Mouse (Mus musculus): Measurements from ENCODE around the gene Tex12.

Gene Tex12

GRCm38 (mm10) chr9:50555094-50555446, 6.1 kb downstream of the Tex12 start, which contains the start of gene Bco2:
Gene Bco2, minus strand, starts transcription at chr9:50555181.
- no peak for DNase-seq (ENCODE audit: low spot score)

- DNase-seq (ENCODE audit: low spot score) = peak; percentile 59
These were observed 6.7 kb downstream of the Tex12 start, which contains the start of gene Il18 for GRCm38 (mm10) chr9:50554241-50555093. Gene Il18, plus strand, starts transcription at chr9:50554827.

- DNase-seq (ENCODE audit: low spot score) = no peak
These were observed 7.6 kb downstream of the Tex12 start for GRCm38 (mm10) chr9:50553547-50553946.

DNA sequence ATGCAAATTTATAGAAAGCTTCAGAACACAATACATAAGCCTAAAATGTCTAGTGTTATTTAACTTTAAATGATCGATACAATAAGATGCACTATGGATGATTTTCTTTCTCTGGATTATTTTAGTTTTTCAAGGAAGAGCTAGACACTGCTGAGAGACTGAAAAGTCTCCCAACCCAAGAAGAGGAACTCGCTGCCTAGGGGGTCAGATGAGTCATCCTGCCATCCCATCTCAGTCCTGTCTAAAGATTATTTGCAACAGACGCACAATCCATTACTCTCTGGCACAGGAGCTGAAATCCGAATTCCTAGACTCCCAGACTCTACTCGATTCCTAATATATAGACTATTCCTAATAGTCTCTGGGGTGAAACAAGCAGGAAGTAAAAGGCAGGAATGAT, 8.9 kb downstream of the Tex12 start:
- no peak for DNase-seq (ENCODE audit: low spot score)

GRCm38 (mm10) chr9:50548936-50549335, 12.2 kb downstream of the Tex12 start:
- DNase-seq (ENCODE audit: low spot score) = no peak

- peak; percentile 13 for DNase-seq (ENCODE audit: low spot score)
These were observed 13.2 kb downstream of the Tex12 start for GRCm38 (mm10) chr9:50547859-50548478.

GRCm38 (mm10) chr9:50542401-50542800, 18.7 kb downstream of the Tex12 start:
- DNase-seq (ENCODE audit: low spot score) = no peak

GRCm38 (mm10) chr9:50540170-50540569, 21.0 kb downstream of the Tex12 start:
- no peak for DNase-seq (ENCODE audit: low spot score)

- no peak for DNase-seq (ENCODE audit: low spot score)
These were observed 23.8 kb downstream of the Tex12 start for GRCm38 (mm10) chr9:50537295-50537694.

DNA sequence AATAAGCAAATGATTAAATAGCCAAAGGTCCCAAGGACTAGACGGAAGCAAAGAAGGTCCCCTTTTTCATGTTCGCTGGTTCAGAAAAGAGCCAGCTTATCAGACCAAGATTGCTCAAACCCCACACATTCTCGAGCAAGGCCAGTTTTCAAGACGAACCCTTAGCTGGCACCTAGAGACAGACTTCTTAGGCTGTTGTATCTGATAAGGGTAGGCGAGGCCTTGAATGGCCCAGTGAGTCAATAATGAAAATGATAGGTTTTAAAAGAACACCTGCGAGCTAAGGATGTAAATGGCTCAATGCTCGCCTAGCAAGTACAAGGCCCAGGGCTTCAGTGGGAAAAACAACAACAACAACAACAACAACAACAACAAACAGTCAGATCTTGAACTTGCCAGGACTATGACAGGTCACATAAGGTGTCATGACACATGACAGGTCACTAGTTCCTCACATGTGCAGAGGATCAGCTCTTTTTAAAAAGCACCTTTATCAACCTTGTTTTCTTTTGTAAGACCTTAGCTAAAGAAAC, 24.5 kb downstream of the Tex12 start:
- no peak for DNase-seq (ENCODE audit: low spot score)

GRCm38 (mm10) chr9:50535930-50536329, 25.2 kb downstream of the Tex12 start:
- no peak for DNase-seq (ENCODE audit: low spot score)

- no peak for DNase-seq (ENCODE audit: low spot score)
These were observed 27.3 kb downstream of the Tex12 start for GRCm38 (mm10) chr9:50533791-50534190.

GRCm38 (mm10) chr9:50533328-50533727, 27.8 kb downstream of the Tex12 start:
- peak; percentile 52 for DNase-seq (ENCODE audit: low spot score)

- DNase-seq (ENCODE audit: low spot score) = peak; percentile 23
These were observed 30.2 kb downstream of the Tex12 start for GRCm38 (mm10) chr9:50530890-50531289.

- peak; percentile 97 for DNase-seq (ENCODE audit: low spot score)
These were observed 32.7 kb downstream of the Tex12 start, which contains the start of gene Pts for GRCm38 (mm10) chr9:50528293-50528892. Gene Pts, minus strand, starts transcription at chr9:50528724.

DNA sequence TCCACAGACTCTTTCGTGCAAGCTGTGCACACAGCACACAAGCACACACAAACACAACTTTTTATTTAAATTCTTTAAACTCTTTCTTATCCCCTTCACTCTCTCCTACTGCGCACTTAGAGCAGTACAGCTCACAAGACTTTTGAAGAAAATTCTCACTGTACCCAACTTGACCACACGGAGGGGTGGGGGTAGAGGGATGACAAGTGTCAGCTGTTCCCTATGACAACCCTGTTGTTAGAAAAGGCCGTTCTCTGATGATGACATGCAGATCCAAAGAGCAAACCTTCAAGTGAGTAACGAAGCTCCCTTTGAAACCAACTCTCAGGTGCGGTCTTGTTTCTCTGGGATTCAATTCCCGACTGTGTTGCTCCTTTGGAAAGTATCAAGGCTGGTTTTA, 33.3 kb downstream of the Tex12 start:
- peak; percentile 56 for DNase-seq (ENCODE audit: low spot score)

- no peak for DNase-seq (ENCODE audit: low spot score)
These were observed 35.5 kb downstream of the Tex12 start for GRCm38 (mm10) chr9:50525585-50525984.

GRCm38 (mm10) chr9:50524936-50525335, 36.2 kb downstream of the Tex12 start:
- DNase-seq (ENCODE audit: low spot score) = no peak

GRCm38 (mm10) chr9:50522574-50522973, 38.6 kb downstream of the Tex12 start:
- DNase-seq (ENCODE audit: low spot score) = no peak

DNA sequence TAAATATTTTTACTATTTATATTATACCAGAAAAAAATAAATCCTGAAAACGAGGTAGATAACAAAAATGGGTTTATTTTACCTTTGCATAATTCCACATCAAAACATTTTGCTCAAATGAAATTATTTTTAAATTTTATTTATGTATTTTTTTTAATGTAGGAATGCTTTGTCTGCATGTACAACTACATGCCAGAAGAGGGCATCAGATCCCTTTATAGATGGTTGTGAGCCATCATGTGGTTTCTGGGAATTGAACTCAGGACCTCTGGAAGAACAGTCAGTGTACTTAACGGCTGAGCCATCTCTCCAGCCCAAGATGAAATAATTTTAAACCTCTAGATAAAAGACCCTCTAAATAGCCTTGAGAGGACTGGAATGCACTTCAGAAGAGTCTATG, 39.6 kb downstream of the Tex12 start:
- no peak for DNase-seq (ENCODE audit: low spot score)

DNA sequence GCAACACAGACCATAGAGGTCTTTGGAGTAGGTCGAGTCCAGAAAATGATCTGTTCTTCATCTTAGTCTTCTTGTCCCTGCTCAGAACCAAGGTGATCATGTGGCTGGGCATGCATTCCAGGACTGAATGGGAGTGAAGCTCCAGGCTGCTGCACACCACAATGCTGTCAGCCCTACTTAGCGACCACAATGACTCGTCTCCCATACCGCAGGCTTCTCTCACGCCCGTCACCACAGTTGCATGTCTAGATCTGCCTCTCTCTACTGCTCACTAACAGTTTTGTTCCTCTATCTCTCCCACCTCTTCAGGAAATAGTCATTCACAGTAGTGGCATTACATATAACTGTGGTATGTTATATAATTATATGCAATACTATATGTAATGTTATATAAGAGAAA, 40.4 kb downstream of the Tex12 start:
- no peak for DNase-seq (ENCODE audit: low spot score)

DNA sequence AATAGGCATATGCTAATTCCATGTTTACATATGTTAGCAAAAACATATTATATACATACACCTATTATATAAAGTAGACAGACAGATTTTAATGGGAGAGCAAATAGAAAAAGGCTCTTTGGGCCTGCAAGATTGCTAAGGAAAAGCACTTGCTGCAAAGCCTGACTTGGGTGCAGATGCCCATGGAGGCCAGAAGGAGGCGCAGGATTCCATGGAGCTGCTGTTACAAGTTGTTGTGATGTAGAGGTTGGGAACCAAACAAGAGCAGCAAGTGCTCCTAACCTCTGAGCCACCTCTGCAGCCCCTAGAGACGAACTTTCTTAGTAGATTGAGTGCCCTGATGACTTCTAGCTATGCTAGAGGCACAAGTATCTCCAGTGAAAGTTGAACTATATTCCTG, 42.3 kb downstream of the Tex12 start:
- DNase-seq (ENCODE audit: low spot score) = peak; percentile 16

DNA sequence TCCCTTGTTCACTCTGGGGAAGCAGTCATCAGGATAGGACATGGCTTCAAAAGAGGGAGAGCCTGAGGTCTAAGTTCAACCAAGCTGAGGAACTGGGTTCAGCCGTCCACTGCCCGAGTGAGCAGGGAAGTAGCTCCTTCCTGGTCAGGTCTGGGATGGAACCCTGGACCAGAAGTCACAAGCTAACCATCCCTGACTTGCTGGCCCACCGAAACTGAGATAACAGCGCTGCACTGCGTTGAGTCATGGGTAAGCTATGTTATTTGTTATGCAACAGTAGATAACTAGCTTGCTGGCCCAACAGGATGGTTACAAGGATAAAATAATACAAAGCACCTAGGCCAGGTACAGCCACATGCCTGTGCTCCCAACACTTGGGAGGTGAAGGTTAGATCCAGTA, 45.7 kb downstream of the Tex12 start:
- no peak for DNase-seq (ENCODE audit: low spot score)

Data from T-cell, adult 2 months (primary cell).